ENCODE assay signal across 19 mouse cellular contexts in the genomic region with DNA sequence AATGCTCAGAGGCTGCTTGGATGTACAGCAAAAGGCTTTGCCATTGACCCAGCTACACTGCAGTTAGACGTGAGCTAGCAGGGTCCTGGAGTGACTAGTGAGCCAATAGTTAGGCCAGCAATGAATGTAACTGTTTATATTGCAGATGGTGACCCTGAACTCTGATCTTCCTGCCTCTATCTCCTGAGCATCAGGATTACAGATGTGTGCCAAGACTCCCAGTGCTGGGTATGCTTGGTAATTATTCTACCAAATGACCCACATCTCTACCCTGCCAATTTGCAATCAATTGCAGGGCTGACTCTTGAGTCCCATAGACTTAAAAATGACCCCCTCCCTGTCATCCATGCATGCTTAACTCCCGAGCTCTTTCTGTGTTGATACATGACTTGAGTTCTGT.
A peak's percentile ranks its signal among the peaks of the same experiment; 100 is the strongest.
DNase-seq lines count a peak whose midpoint lies in the region; ATAC-seq and TF ChIP-seq lines count a peak whose summit lies in the region.
"Had no signal": no experiment of that assay in that cellular context is flagged by ENCODE, and none has a peak within 500 bp of the region (broad histone marks: within the 10 kb centered on the region; RNA-seq: fewer than 3 reads in every experiment).

No protein-coding gene starts in this region.

- DNase-seq in liver, adult 2 months (ENCODE audit: extremely low read depth, low read depth, low spot score): peak; percentile 97
- no peak for DNase-seq in liver, embryonic 11.5 days (ENCODE audit: low spot score)
- no peak for DNase-seq in liver, embryonic 13.5 days
- peak; percentile 24 for DNase-seq in liver, postnatal 0 days
- DNase-seq in adrenal gland, postnatal 14 days: no peak
- DNase-seq: adrenal gland, adult 2 months; adrenal gland, postnatal 10 days; adrenal gland, postnatal 36 days; cerebellum, adult 11-12 months; cerebellum, adult 2 months; cerebellum, adult 9-10 months; cerebellum, postnatal 10 days; cerebellum, postnatal 25 days had no signal

- H3K9me3 ChIP-seq in liver, embryonic 11.5 days (ENCODE audit: control insufficient read depth, low read length): no peaks in the 10 kb centered on the region
- H3K9me3 ChIP-seq in liver, embryonic 13.5 days (replicated peaks): no peaks in the 10 kb centered on the region
- no peaks in the 10 kb centered on the region for H3K9me3 ChIP-seq in liver, embryonic 15.5 days (replicated peaks)
- no peaks in the 10 kb centered on the region for H3K9me3 ChIP-seq in liver, postnatal 0 days (ENCODE audit: low read length)
- H3K9me3 ChIP-seq: forebrain, embryonic 10.5 days; forebrain, embryonic 12.5 days had no signal

- no peaks in the 10 kb centered on the region for H3K79me2 ChIP-seq in liver, adult 2 months (ENCODE audit: control insufficient read depth, insufficient read depth, low read length)

- H3K4me2 ChIP-seq in liver, embryonic 11.5 days: no peak overlapping the region
- no peak overlapping the region for H3K4me2 ChIP-seq in liver, embryonic 13.5 days
- no peak overlapping the region for H3K4me2 ChIP-seq in liver, embryonic 15.5 days
- H3K4me2 ChIP-seq in liver, postnatal 0 days (ENCODE audit: low read depth, low read length): no peak overlapping the region
- H3K4me2 ChIP-seq: forebrain, embryonic 12.5 days had no signal

- no peaks in the 10 kb centered on the region for H3K36me3 ChIP-seq in liver, adult 2 months (ENCODE audit: control insufficient read depth, insufficient read depth, low read length)
- no peaks in the 10 kb centered on the region for H3K36me3 ChIP-seq in liver, embryonic 11.5 days (ENCODE audit: control insufficient read depth, insufficient read depth, low read length)
- no peaks in the 10 kb centered on the region for H3K36me3 ChIP-seq in liver, embryonic 13.5 days
- H3K36me3 ChIP-seq in liver, embryonic 15.5 days (replicated peaks): no peaks in the 10 kb centered on the region
- no peaks in the 10 kb centered on the region for H3K36me3 ChIP-seq in liver, postnatal 0 days (replicated peaks; ENCODE audit: insufficient read depth, low read length)
- H3K36me3 ChIP-seq: forebrain, embryonic 10.5 days; forebrain, embryonic 12.5 days had no signal

- peaks cover 18% of the 10 kb centered on the region for H3K4me1 ChIP-seq in liver, adult 2 months (ENCODE audit: control insufficient read depth, insufficient read depth, low read length)
- H3K4me1 ChIP-seq in liver, embryonic 11.5 days (replicated peaks; ENCODE audit: control insufficient read depth, insufficient read depth, low read length): peaks cover 4% of the 10 kb centered on the region
- peaks cover 28% of the 10 kb centered on the region for H3K4me1 ChIP-seq in liver, embryonic 13.5 days (replicated peaks)
- H3K4me1 ChIP-seq in liver, embryonic 15.5 days (replicated peaks): peaks cover 31% of the 10 kb centered on the region
- H3K4me1 ChIP-seq in liver, postnatal 0 days (ENCODE audit: insufficient read depth): peaks cover 7% of the 10 kb centered on the region; the same call in 1 of the 2 replicates
- H3K4me1 ChIP-seq: forebrain, embryonic 12.5 days had no signal

- no peak for TF ChIP-seq POLR2A in liver, adult 2 months (IDR thresholded peaks at IDR 0.05; ENCODE audit: extremely low read depth, insufficient read depth, low read length)

- no peaks in the 10 kb centered on the region for H3K27me3 ChIP-seq in liver, adult 2 months (ENCODE audit: control insufficient read depth, insufficient read depth, low read length)
- H3K27me3 ChIP-seq in liver, embryonic 11.5 days (replicated peaks; ENCODE audit: control insufficient read depth, insufficient read depth, low read length): no peaks in the 10 kb centered on the region
- no peaks in the 10 kb centered on the region for H3K27me3 ChIP-seq in liver, embryonic 13.5 days
- H3K27me3 ChIP-seq in liver, embryonic 15.5 days: peaks cover 5% of the 10 kb centered on the region
- H3K27me3 ChIP-seq in liver, postnatal 0 days (ENCODE audit: insufficient read depth, low read length): no peaks in the 10 kb centered on the region

- 0 out of 2 replicates have a peak overlapping the region, but pooled peaks have one; percentile 2 for H3K27ac ChIP-seq in liver, adult 2 months (replicated peaks; ENCODE audit: insufficient read depth, low read depth, low read length)
- no peak overlapping the region for H3K27ac ChIP-seq in liver, embryonic 11.5 days (ENCODE audit: low read depth, low read length)
- peak overlapping the region; percentile 20; the same call in 1 of the 2 replicates for H3K27ac ChIP-seq in liver, embryonic 13.5 days
- peak overlapping the region; percentile 64 for H3K27ac ChIP-seq in liver, embryonic 15.5 days (replicated peaks)
- H3K27ac ChIP-seq in liver, postnatal 0 days (ENCODE audit: low read depth): peak overlapping the region; percentile 96
- H3K27ac ChIP-seq: forebrain, embryonic 10.5 days; forebrain, embryonic 12.5 days had no signal

- no peak overlapping the region for H3K9ac ChIP-seq in liver, adult 2 months (ENCODE audit: low read depth, low read length)
- no peak overlapping the region for H3K9ac ChIP-seq in liver, embryonic 11.5 days (ENCODE audit: low read depth, low read length)
- H3K9ac ChIP-seq in liver, embryonic 13.5 days: no peak overlapping the region
- H3K9ac ChIP-seq in liver, embryonic 15.5 days: no peak overlapping the region
- H3K9ac ChIP-seq in liver, postnatal 0 days (replicated peaks): no peak overlapping the region
- H3K9ac ChIP-seq: forebrain, embryonic 12.5 days had no signal

- no peak overlapping the region for H3K4me3 ChIP-seq in liver, adult 2 months (ENCODE audit: insufficient read depth, low read depth, low read length)
- no peak overlapping the region for H3K4me3 ChIP-seq in liver, embryonic 11.5 days (ENCODE audit: low read depth, low read length)
- H3K4me3 ChIP-seq in liver, embryonic 13.5 days (replicated peaks): no peak overlapping the region
- no peak overlapping the region for H3K4me3 ChIP-seq in liver, embryonic 15.5 days (replicated peaks)
- H3K4me3 ChIP-seq in liver, postnatal 0 days (ENCODE audit: low read depth, low read length): no peak overlapping the region
- H3K4me3 ChIP-seq: forebrain, embryonic 10.5 days; forebrain, embryonic 12.5 days had no signal

- ATAC-seq in liver, embryonic 11.5 days (replicated peaks; ENCODE audit: low FRiP score): no peak
- no peak for ATAC-seq in liver, embryonic 13.5 days (ENCODE audit: low read depth)
- no peak for ATAC-seq in liver, embryonic 15.5 days (ENCODE audit: insufficient read depth)
- ATAC-seq in liver, postnatal 0 days: 0 out of 2 replicates have a peak, but pooled peaks have one; percentile 1
- ATAC-seq in erythroid progenitor cell, adult 5-6 weeks (replicated peaks; ENCODE audit: low FRiP score, poor library complexity, severe bottlenecking): no peak
- ATAC-seq: forebrain, embryonic 14.5 days; forebrain, embryonic 16.5 days had no signal

- TF ChIP-seq CTCF in liver, adult 2 months (IDR thresholded peaks at IDR 0.05; ENCODE audit: low read depth, low read length): no peak
- no peak for TF ChIP-seq CTCF in liver, postnatal 0 days (IDR thresholded peaks at IDR 0.05; ENCODE audit: low read depth)

- WGBS in liver, adult 2 months: 27% methylated on average over 2 of the region's 2 CpGs
- 61% methylated on average over 2 of the region's 2 CpGs for WGBS in liver, embryonic 11.5 days
- 57% methylated on average over 2 of the region's 2 CpGs for WGBS in liver, embryonic 13.5 days (ENCODE audit: insufficient replicate concordance)
- 49% methylated on average over 2 of the region's 2 CpGs for WGBS in liver, embryonic 15.5 days (ENCODE audit: insufficient replicate concordance)
- WGBS in liver, postnatal 0 days (ENCODE audit: insufficient replicate concordance): 57% methylated on average over 2 of the region's 2 CpGs

- peak; percentile 50 for TF ChIP-seq EP300 in liver, postnatal 0 days (IDR thresholded peaks at IDR 0.05; ENCODE audit: low read depth)

Comparison
In these comparisons a context has a peak if more than half of its experiments do, and no peak if none do; other contexts are left out.
1. DNase-seq: peak in liver, adult 2 months (single experiment) and liver, postnatal 0 days (single experiment); none in liver, embryonic 11.5 days (single experiment), liver, embryonic 13.5 days (single experiment) and adrenal gland, postnatal 14 days (single experiment).